Mouse (Mus musculus) MEL (cell line): ENCODE data around the gene Iqschfp. TPM values are rescaled to one million over a fixed set of nuclear protein-coding genes. Genes with fewer than 3 reads are reported as not detected.

Source experiments
- DNase-seq: peaks from one replicate; pipeline ENCODE4 v3.0.0; 2011; ENCODE audit warnings: low read depth, low spot score
- H3K27ac ChIP-seq: 2 replicates; pipeline ENCODE4 v1.5.1; 2012; ENCODE audit warnings: low read depth, mild to moderate bottlenecking, control low read depth, low read length, moderate library complexity; ENCODE audit not compliant: control insufficient read depth
- H3K27me3 ChIP-seq, 2 experiments: fragments of 150-350 bp in 1 of 2; sonication (generic) in 1 of 2; 2 replicates each; pipeline ENCODE4 v1.6.1; 2012; ENCODE audit warnings: low read length in 2 of 2, mild to moderate bottlenecking in 2 of 2, improper control_type of control experiment in 1 of 2, moderate library complexity in 1 of 2; ENCODE audit not compliant: insufficient read depth in 2 of 2, control insufficient read depth in 1 of 2
- H3K36me3 ChIP-seq, 2 experiments: 2 replicates each; pipeline ENCODE4 v1.6.1; 2012 to 2014; ENCODE audit warnings: low read length in 2 of 2, improper control_type of control experiment in 1 of 2, inconsistent platforms in 1 of 2, mild to moderate bottlenecking in 1 of 2; ENCODE audit not compliant: insufficient read depth in 2 of 2, control insufficient read depth in 1 of 2
- H3K4me1 ChIP-seq, 2 experiments: fragments of 150-350 bp in 1 of 2; sonication (generic) in 1 of 2; 2 replicates each; pipeline ENCODE4 v1.6.1; 2012; ENCODE audit warnings: low read length in 2 of 2, improper control_type of control experiment in 1 of 2, mild to moderate bottlenecking in 1 of 2; ENCODE audit not compliant: insufficient read depth in 2 of 2, control insufficient read depth in 1 of 2
- H3K4me3 ChIP-seq, 2 experiments: fragments of 150-350 bp in 1 of 2; sonication (generic) in 1 of 2; 2 replicates each; pipeline ENCODE4 v1.5.1; 2012; ENCODE audit warnings: low read depth in 2 of 2, low read length in 2 of 2, mild to moderate bottlenecking in 2 of 2, moderate library complexity in 2 of 2, control low read depth in 1 of 2, improper control_type of control experiment in 1 of 2; ENCODE audit not compliant: control insufficient read depth in 1 of 2, insufficient read depth in 1 of 2
- H3K79me2 ChIP-seq: 2 replicates; pipeline ENCODE4 v1.6.1; 2012; ENCODE audit warnings: mild to moderate bottlenecking, low read length, moderate library complexity; ENCODE audit not compliant: control insufficient read depth, poor library complexity, insufficient read depth
- H3K9ac ChIP-seq: 2 replicates; pipeline ENCODE4 v1.6.1; 2012; ENCODE audit warnings: low read depth, mild to moderate bottlenecking, control low read depth, low read length, moderate library complexity; ENCODE audit not compliant: control insufficient read depth, poor library complexity, severe bottlenecking
- H3K9me3 ChIP-seq: fragments of 150-350 bp; sonication (generic); replicated peaks from 2 replicates; pipeline ENCODE4 v1.6.1; 2012; ENCODE audit warnings: mild to moderate bottlenecking, low read length, improper control_type of control experiment, moderate library complexity; ENCODE audit not compliant: insufficient read depth
- BHLHE40 ChIP-seq: IDR thresholded peaks from 2 replicates; pipeline ENCODE4 v1.6.1; 2012; ENCODE audit warnings: low read depth, mild to moderate bottlenecking, inconsistent platforms, low read length, improper control_type of control experiment, borderline replicate concordance
- CHD2 ChIP-seq: IDR thresholded peaks from 2 replicates; pipeline ENCODE4 v1.6.1; 2011; ENCODE audit warnings: low read length, improper control_type of control experiment
- CTCF ChIP-seq, 3 experiments: IDR thresholded peaks in 2 of 3; conservative IDR thresholded peaks in 1 of 3; 2 replicates each; pipeline ENCODE4 v1.5.1; 2011 to 2012; ENCODE audit warnings: low read length in 3 of 3, low read depth in 2 of 3, mild to moderate bottlenecking in 2 of 3, improper control_type of control experiment in 1 of 3, inconsistent platforms in 1 of 3, mixed read lengths in 1 of 3, moderate library complexity in 1 of 3; ENCODE audit not compliant: control insufficient read depth in 1 of 3, insufficient read depth in 1 of 3, poor library complexity in 1 of 3, severe bottlenecking in 1 of 3
- E2F4 ChIP-seq: IDR thresholded peaks from 2 replicates; pipeline ENCODE4 v1.6.1; 2011; ENCODE audit warnings: low read depth, low read length, improper control_type of control experiment, borderline replicate concordance
- ELF1 ChIP-seq: IDR thresholded peaks from 2 replicates; pipeline ENCODE4 v1.6.1; 2014; ENCODE audit warnings: low read depth, mild to moderate bottlenecking, inconsistent platforms, low read length, improper control_type of control experiment, moderate library complexity
- GABPA ChIP-seq: IDR thresholded peaks from 2 replicates; pipeline ENCODE4 v1.6.1; 2012; ENCODE audit warnings: low read depth, mild to moderate bottlenecking, inconsistent platforms, low read length, improper control_type of control experiment, moderate library complexity
- JUND ChIP-seq: IDR thresholded peaks from 2 replicates; pipeline ENCODE4 v1.6.1; 2011; ENCODE audit warnings: low read depth, mild to moderate bottlenecking, improper control_type of control experiment, low read length
- MAFK ChIP-seq: IDR thresholded peaks from 2 replicates; pipeline ENCODE4 v1.6.1; 2011; ENCODE audit warnings: low read depth, mild to moderate bottlenecking, low read length, improper control_type of control experiment, borderline replicate concordance
- MXI1 ChIP-seq: IDR thresholded peaks from 2 replicates; pipeline ENCODE4 v1.6.1; 2011; ENCODE audit warnings: mild to moderate bottlenecking, low read depth, low read length, improper control_type of control experiment
- MYC ChIP-seq: IDR thresholded peaks from 2 replicates; pipeline ENCODE4 v1.6.1; 2011; ENCODE audit warnings: low read depth, mild to moderate bottlenecking, low read length, improper control_type of control experiment, moderate library complexity
- NELFE ChIP-seq: IDR thresholded peaks from 2 replicates; pipeline ENCODE4 v1.6.1; 2011; ENCODE audit warnings: low read depth, low read length, improper control_type of control experiment
- NRF1 ChIP-seq: IDR thresholded peaks from 2 replicates; pipeline ENCODE4 v1.6.1; 2014; ENCODE audit warnings: low read depth, mild to moderate bottlenecking, inconsistent platforms, low read length, improper control_type of control experiment, moderate library complexity; ENCODE audit not compliant: poor library complexity, insufficient read depth, severe bottlenecking
- POLR2A ChIP-seq, 2 experiments: IDR thresholded peaks; 2 replicates each; pipeline ENCODE4 v1.6.1; 2011 to 2012; ENCODE audit warnings: low read length in 2 of 2, mild to moderate bottlenecking in 2 of 2, control low read depth in 1 of 2, improper control_type of control experiment in 1 of 2, low read depth in 1 of 2, moderate library complexity in 1 of 2; ENCODE audit not compliant: control insufficient read depth in 1 of 2, insufficient read depth in 1 of 2, poor library complexity in 1 of 2
- RAD21 ChIP-seq: IDR thresholded peaks from 2 replicates; pipeline ENCODE4 v1.6.1; 2011; ENCODE audit warnings: mild to moderate bottlenecking, low read depth, low read length, improper control_type of control experiment
- SMC3 ChIP-seq: IDR thresholded peaks from 2 replicates; pipeline ENCODE4 v1.6.1; 2011; ENCODE audit warnings: low read depth, low read length, improper control_type of control experiment
- TBP ChIP-seq: IDR thresholded peaks from 2 replicates; pipeline ENCODE4 v1.8.0; 2011; ENCODE audit warnings: low read depth, low read length, improper control_type of control experiment
- TCF12 ChIP-seq: IDR thresholded peaks from 2 replicates; pipeline ENCODE4 v1.6.1; 2014; ENCODE audit warnings: low read depth, mild to moderate bottlenecking, inconsistent platforms, low read length, improper control_type of control experiment, moderate library complexity
- UBTF ChIP-seq: IDR thresholded peaks from 2 replicates; pipeline ENCODE4 v1.6.1; 2012; ENCODE audit warnings: low read depth, mild to moderate bottlenecking, inconsistent platforms, low read length, improper control_type of control experiment, moderate library complexity, borderline replicate concordance; ENCODE audit not compliant: insufficient read depth
- ZC3H11A ChIP-seq: IDR thresholded peaks from 2 replicates; pipeline ENCODE4 v1.6.1; 2012; ENCODE audit warnings: low read depth, mild to moderate bottlenecking, inconsistent platforms, low read length, improper control_type of control experiment
- polyA plus RNA-seq, 2 experiments: library from polyadenylated mRNA; stranded (reverse) in 1 of 2; unstranded in 1 of 2; fragments of >175 nt in 1 of 2; fragments of >200 nt in 1 of 2; gene quantifications; 2 replicates each; pipeline versions ENCODE4 v1.2.1 to v1.2.4; 2012; ENCODE audit warnings: low replicate concordance in 2 of 2, low read depth in 1 of 2; ENCODE audit not compliant: insufficient read length in 2 of 2, insufficient read depth in 1 of 2, missing spikeins in 1 of 2
- total RNA-seq: library from RNA; depleted of rRNA; stranded (reverse); fragments of 300-350 nt; gene quantifications from 2 replicates; pipeline ENCODE4 v1.2.3, GENCODE M21; 2012

Gene Iqschfp
- total and polyA plus RNA-seq, 3 experiments = not detected

DNA sequence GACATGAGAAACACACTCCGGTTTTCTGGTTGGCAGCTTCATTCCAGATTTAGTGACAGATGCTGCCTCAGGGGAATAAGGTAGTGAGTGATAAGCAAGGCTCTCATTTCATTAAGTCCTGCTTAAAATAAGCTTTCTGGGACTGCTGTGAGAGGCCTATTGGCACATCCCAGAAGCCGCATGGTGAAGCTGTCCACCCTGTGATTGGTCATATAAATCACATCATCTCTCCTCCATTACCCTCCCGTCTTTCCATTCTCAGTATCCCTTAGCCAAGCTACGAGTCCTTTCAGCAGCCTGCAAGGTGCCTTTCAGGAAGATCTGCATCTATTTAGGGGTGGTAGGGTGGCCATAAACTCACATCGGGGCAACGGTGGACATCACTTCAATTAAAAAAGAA lies 458.6 kb downstream of the Iqschfp start:
- no peaks in the 10 kb centered on the region for H3K27me3 ChIP-seq
- H3K27ac ChIP-seq = no peak overlapping the region
- H3K79me2 ChIP-seq = no peaks in the 10 kb centered on the region
- no peak overlapping the region for H3K4me3 ChIP-seq
- H3K9ac ChIP-seq = no peak overlapping the region
- no peaks in the 10 kb centered on the region for H3K9me3 ChIP-seq
- no peaks in the 10 kb centered on the region for H3K36me3 ChIP-seq
- TF ChIP-seq NRF1 (no peak), ZC3H11A (no peak), NELFE (no peak), JUND (no peak), MYC (no peak), ELF1 (no peak), POLR2A (IDR thresholded peaks at IDR 0.05; ENCODE audit: control insufficient read depth in 1 of 2, insufficient read depth in 1 of 2, low read depth in 1 of 2, low read length in 2 of 2, poor library complexity in 1 of 2) (no peak), MXI1 (no peak), GABPA (no peak), MAFK (no peak), SMC3 (no peak), CHD2 (no peak), RAD21 (no peak), UBTF (no peak), CTCF (IDR thresholded peaks at IDR 0.05 in 2 of 3, conservative IDR thresholded peaks at IDR 0.05 in 1 of 3; ENCODE audit: control insufficient read depth in 1 of 3, insufficient read depth in 1 of 3, low read depth in 2 of 3, low read length in 3 of 3, poor library complexity in 1 of 3, severe bottlenecking in 1 of 3) (no peak), TCF12 (no peak), BHLHE40 (no peak)
- DNase-seq = no peak
- H3K4me1 ChIP-seq = no peaks in the 10 kb centered on the region

DNA sequence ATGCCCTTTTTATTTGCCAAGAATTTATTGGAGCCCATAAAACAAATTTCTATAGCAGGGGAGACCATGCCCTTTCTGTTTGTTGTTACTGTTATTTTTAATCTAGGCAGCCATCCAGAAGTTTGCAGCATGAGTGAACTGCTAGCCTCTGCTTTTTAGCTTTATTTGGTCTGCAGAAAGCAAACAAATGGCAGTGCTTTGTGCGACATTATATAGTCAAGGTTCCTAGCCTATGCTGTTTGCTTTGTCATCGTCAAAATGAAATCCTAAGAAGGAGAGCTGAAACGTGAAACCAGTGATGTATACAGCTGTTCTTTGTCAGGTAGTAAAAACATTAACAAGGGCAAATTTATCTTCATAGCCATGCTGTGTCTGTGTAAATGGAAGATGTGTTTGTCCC lies 459.4 kb downstream of the Iqschfp start:
- TF ChIP-seq E2F4 = no peak
- Histone ChIP-seq H3K27me3 (no peaks in the 10 kb centered on the region), H3K36me3 (no peaks in the 10 kb centered on the region), H3K4me1 (no peaks in the 10 kb centered on the region), H3K27ac (no peak overlapping the region), H3K9me3 (no peaks in the 10 kb centered on the region), H3K9ac (no peak overlapping the region), H3K79me2 (no peaks in the 10 kb centered on the region), H3K4me3 (no peak overlapping the region)
- no peak for DNase-seq

DNA sequence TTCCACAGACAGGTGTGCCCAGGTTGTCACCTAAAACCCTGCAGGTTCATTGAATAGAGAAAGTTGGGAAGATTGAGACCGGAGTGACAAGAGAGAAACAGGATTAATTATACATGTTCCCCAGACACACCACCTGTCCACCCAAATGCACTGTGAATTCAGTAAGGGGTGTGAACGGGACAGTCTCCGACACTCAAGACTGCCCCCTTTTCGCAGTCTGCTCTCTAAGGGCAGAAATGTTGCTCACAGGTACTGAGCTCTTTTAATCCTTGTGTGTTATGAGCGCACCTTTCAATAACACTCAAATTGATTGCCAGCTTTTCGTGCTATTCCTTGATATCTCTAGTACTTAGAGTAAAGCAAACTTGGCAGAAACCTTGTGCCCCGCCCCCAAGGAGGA lies 460.9 kb downstream of the Iqschfp start:
- DNase-seq = no peak

More for the DNA sequence above, 460.9 kb downstream of the Iqschfp start:
- no peaks in the 10 kb centered on the region for H3K4me1 ChIP-seq
- H3K27ac ChIP-seq = no peak overlapping the region
- no peaks in the 10 kb centered on the region for H3K79me2 ChIP-seq
- TF ChIP-seq CTCF (IDR thresholded peaks at IDR 0.05 in 2 of 3, conservative IDR thresholded peaks at IDR 0.05 in 1 of 3; ENCODE audit: control insufficient read depth in 1 of 3, insufficient read depth in 1 of 3, low read depth in 2 of 3, low read length in 3 of 3, poor library complexity in 1 of 3, severe bottlenecking in 1 of 3) (peak in 1 of 3 experiments; percentile 9; a peak in 1 of 6 replicates), TBP (no peak), UBTF (no peak)
- no peaks in the 10 kb centered on the region for H3K9me3 ChIP-seq
- H3K27me3 ChIP-seq = no peaks in the 10 kb centered on the region
- no peaks in the 10 kb centered on the region for H3K36me3 ChIP-seq
- no peak overlapping the region for H3K4me3 ChIP-seq
- H3K9ac ChIP-seq = no peak overlapping the region
